Mouse (Mus musculus) neural tube, embryonic 13.5 days (tissue): ENCODE measurements at regions not wholly inside any gene's neighbourhood (a gene's known extent, or its start where the extent isn't known, plus 50 kb on each side); places are given as distances from the start of the nearest gene placed in this dataset.

ENCODE experiments used
- ATAC-seq: fragments of 200-750 bp; cut with Nextera tagmentation; 2 replicates; pipeline ENCODE4 v1.8.0; 2017; ENCODE audit warnings: low read depth, mild to moderate bottlenecking, moderate TSS enrichment, moderate library complexity
- H3K27ac ChIP-seq: fragments of 300-500 bp; sonication (generic); replicated peaks from 2 replicates; pipeline ENCODE4 v1.5.1; 2015; ENCODE audit warnings: moderate library complexity, mild to moderate bottlenecking, inconsistent platforms
- H3K27me3 ChIP-seq: fragments of 300-500 bp; sonication (generic); 2 replicates; pipeline ENCODE4 v1.6.1; 2015; ENCODE audit warnings: mild to moderate bottlenecking, inconsistent platforms
- H3K36me3 ChIP-seq: fragments of 300-500 bp; sonication (generic); 2 replicates; pipeline ENCODE4 v1.6.1; 2015; ENCODE audit warnings: mild to moderate bottlenecking, inconsistent platforms
- H3K4me1 ChIP-seq: fragments of 300-500 bp; sonication (generic); replicated peaks from 2 replicates; pipeline ENCODE4 v1.6.1; 2015; ENCODE audit warnings: inconsistent platforms
- H3K4me2 ChIP-seq: fragments of 300-500 bp; sonication (generic); 2 replicates; pipeline ENCODE4 v1.6.1; 2015; ENCODE audit warnings: inconsistent platforms, mild to moderate bottlenecking, moderate library complexity
- H3K4me3 ChIP-seq: fragments of 300-500 bp; sonication (generic); 2 replicates; pipeline ENCODE4 v1.5.1; 2015; ENCODE audit warnings: mild to moderate bottlenecking, inconsistent platforms
- H3K9ac ChIP-seq: fragments of 300-500 bp; sonication (generic); 2 replicates; pipeline ENCODE4 v1.6.1; 2015; ENCODE audit warnings: moderate library complexity, mild to moderate bottlenecking, inconsistent platforms
- H3K9me3 ChIP-seq: fragments of 300-500 bp; sonication (generic); 2 replicates; pipeline ENCODE4 v1.6.1; 2016; ENCODE audit warnings: inconsistent platforms
- WGBS: fragments of 180-500 bp; shearing (Covaris S2); methylation state at CpG from one replicate; pipeline ENCODE4 v1.1.7; 2015; 5-methylcytosine and 5-hydroxymethylcytosine counted together

DNA sequence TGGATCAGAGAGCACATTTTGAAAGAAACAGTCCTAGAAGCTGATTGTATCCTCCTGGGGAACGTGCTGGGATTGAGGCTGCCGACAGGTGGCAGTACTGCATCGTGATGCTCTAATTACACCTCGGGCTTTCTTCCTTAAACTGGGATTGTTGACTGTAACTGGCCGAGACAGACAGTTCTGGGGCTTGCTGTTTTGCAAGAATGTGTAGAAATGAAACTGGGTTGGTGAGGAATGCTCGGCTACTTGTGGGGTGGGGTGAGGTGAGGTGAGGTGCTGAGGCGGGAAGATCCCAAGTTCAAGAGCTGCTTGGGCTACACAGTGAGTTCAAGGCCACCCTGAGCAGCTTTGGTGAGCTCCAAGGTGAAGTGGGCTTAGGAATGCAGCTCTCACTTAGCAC is 55.7 kb upstream of the Haao start:
- H3K27me3 ChIP-seq: no peaks in the 10 kb centered on the region
- H3K4me1 ChIP-seq: peaks cover 12% of the 10 kb centered on the region
- peak; percentile 69; the same call in 1 of the 2 replicates for ATAC-seq
- H3K27ac ChIP-seq: no peak overlapping the region
- no peak overlapping the region for H3K4me2 ChIP-seq
- no peaks in the 10 kb centered on the region for H3K36me3 ChIP-seq
- H3K9me3 ChIP-seq: no peaks in the 10 kb centered on the region
- no peak overlapping the region for H3K4me3 ChIP-seq
- no peak overlapping the region for H3K9ac ChIP-seq
- WGBS: 8% methylated on average over 7 of the region's 7 CpGs

DNA sequence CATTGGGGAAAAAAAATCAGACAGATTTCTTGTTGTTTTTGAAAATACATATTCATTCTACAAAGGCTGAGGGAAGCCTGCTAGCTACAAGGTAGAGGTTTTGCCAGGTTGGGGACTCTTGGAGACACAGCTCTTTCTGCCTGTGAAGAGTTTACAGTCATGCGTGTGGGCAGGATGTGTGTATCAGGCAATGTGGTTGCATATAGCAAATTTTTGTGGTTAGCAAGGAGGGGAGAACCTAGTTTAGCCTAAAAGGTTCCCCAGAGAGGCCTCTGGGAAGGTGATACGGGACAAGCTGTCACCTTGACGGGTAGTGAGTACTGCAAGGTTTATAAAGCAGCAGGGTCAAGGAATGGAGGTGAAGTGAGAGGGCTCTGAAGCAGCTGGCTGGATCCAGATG is 54.8 kb upstream of the Haao start:
- no peaks in the 10 kb centered on the region for H3K27me3 ChIP-seq
- peaks cover 16% of the 10 kb centered on the region for H3K4me1 ChIP-seq
- no peaks in the 10 kb centered on the region for H3K9me3 ChIP-seq
- no peak overlapping the region for H3K9ac ChIP-seq
- no peak for ATAC-seq
- H3K4me2 ChIP-seq: no peak overlapping the region
- H3K4me3 ChIP-seq: no peak overlapping the region
- 86% methylated on average over 3 of the region's 3 CpGs for whole genome bisulfite sequencing
- H3K36me3 ChIP-seq: no peaks in the 10 kb centered on the region
- no peak overlapping the region for H3K27ac ChIP-seq

DNA sequence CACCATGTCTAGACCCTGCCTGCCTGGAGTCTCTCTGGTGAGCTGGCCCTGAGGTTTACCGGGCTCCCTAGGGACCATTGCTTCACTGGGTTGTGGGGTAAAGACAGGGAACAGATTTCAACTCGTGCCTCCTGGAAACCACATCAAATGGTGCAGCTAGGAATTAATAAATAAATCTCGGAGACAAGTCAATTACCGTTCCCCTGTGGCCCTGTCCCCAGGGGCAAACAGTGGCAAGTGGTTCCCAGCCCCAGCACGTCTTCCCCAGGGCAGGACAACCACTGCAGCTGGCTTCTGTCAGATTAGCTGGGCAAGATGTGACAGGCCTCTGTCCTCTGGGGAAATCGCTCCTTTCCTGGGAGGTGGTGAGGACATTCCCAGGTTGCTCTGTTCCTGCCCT is 54.3 kb upstream of the Haao start:
- WGBS: 45% methylated on average over 6 of the region's 6 CpGs
- no peaks in the 10 kb centered on the region for H3K9me3 ChIP-seq
- H3K9ac ChIP-seq: no peak overlapping the region
- H3K27me3 ChIP-seq: no peaks in the 10 kb centered on the region
- ATAC-seq: no peak
- peaks cover 20% of the 10 kb centered on the region for H3K4me1 ChIP-seq
- H3K36me3 ChIP-seq: no peaks in the 10 kb centered on the region
- no peak overlapping the region for H3K27ac ChIP-seq
- no peak overlapping the region for H3K4me3 ChIP-seq
- H3K4me2 ChIP-seq: no peak overlapping the region

DNA sequence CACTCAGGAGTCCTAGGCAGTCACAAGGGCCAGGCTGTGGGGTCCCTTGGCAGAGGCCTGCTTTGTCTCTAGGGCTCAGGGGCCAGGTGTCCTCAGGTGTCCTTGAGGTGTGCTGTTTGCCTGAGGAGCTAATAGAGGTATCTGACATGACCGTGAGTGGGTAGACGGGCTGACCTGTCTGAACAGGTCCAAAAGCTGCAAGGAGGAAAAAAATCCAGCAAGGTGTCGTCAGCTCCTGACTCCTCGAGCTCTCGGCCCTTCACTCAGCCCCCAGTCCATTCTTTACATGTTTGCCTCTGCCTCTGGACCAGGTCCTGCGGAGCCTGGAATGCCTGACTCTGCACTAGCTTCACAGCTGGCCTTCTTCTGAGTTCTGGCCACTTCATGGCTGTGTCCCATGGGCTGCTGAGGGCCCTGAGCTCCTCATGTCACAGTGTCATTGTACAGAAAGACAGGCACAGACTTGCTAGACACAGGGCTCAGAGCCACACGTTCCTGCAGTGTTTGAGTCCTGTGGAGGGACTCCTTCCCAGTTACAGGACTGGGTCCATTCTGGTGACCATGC is 51.9 kb upstream of the Haao start:
- 77% methylated on average over 7 of the region's 7 CpGs for WGBS
- H3K9me3 ChIP-seq: no peaks in the 10 kb centered on the region
- no peak for ATAC-seq

GRCm38 (mm10) chr17:83898531-83898930 is 50.8 kb upstream of the Haao start:
- WGBS: 89% methylated on average over 5 of the region's 5 CpGs
- ATAC-seq: no peak
- Histone ChIP-seq H3K9ac (no peak overlapping the region), H3K4me1 (peaks cover 24% of the 10 kb centered on the region), H3K4me2 (no peak overlapping the region), H3K4me3 (no peak overlapping the region), H3K27me3 (no peaks in the 10 kb centered on the region), H3K9me3 (no peaks in the 10 kb centered on the region), H3K27ac (no peak overlapping the region), H3K36me3 (no peaks in the 10 kb centered on the region)

More for the DNA sequence above, 51.9 kb upstream of the Haao start:
- H3K9ac ChIP-seq: no peak overlapping the region
- H3K36me3 ChIP-seq: no peaks in the 10 kb centered on the region
- peaks cover 30% of the 10 kb centered on the region for H3K4me1 ChIP-seq
- H3K4me3 ChIP-seq: no peak overlapping the region
- H3K27me3 ChIP-seq: no peaks in the 10 kb centered on the region
- no peak overlapping the region for H3K4me2 ChIP-seq
- H3K27ac ChIP-seq: no peak overlapping the region
